Mouse (Mus musculus) midbrain, embryonic 16.5 days (tissue): ENCODE data around the gene Smok3c. TPM values are rescaled to one million over a fixed set of nuclear protein-coding genes. Genes with fewer than 3 reads are reported as not detected.

Experiments
- polyA plus RNA-seq: library from polyadenylated mRNA; unstranded; fragments of >200 nt; fragmentation: Nextera tagmentation; extraction: Ambion mirVana; gene quantifications from 2 replicates; pipeline ENCODE4 v1.2.1, GENCODE M21; 2015

The Smok3c gene
- polyA plus RNA-seq, 1 experiment from 2014 or later = not detected

Other genes with a start within 250 kb of the Smok3c start
- 0.37 and 0.48 TPM in 2 replicates for gene Pilra, start 216.9 kb upstream of the Smok3c start, polyA plus RNA-seq
- 0.39 TPM in 1 of 2 replicates, not detected in the other for gene Pilrb1, start 195.1 kb upstream of the Smok3c start, polyA plus RNA-seq
- not detected in 2 replicates for gene Pilrb2, start 181.4 kb upstream of the Smok3c start, polyA plus RNA-seq
- gene Cyp3a13, start 131.6 kb upstream of the Smok3c start, polyA plus RNA-seq = not detected in 2 replicates
- gene Gjc3, start 90.1 kb upstream of the Smok3c start, polyA plus RNA-seq = 0.31 and 0.44 TPM in 2 replicates
- gene Azgp1, start 71.7 kb upstream of the Smok3c start, polyA plus RNA-seq = not detected in 2 replicates
- gene Smok3a, start 31.9 kb upstream of the Smok3c start, polyA plus RNA-seq = not detected in 2 replicates
- gene Smok3b, start 31.8 kb upstream of the Smok3c start, polyA plus RNA-seq = not detected in 2 replicates
- gene Zkscan1, start 31.9 kb downstream of the Smok3c start, polyA plus RNA-seq = 22.7 and 25.4 TPM in 2 replicates
- gene Zscan21, start 63.7 kb downstream of the Smok3c start, polyA plus RNA-seq = 85.4 and 96.0 TPM in 2 replicates
- 23.9 and 26.3 TPM in 2 replicates for gene Zfp113, start 102.5 kb downstream of the Smok3c start, polyA plus RNA-seq
- gene Cops6, start 107.9 kb downstream of the Smok3c start, polyA plus RNA-seq = 288 and 309 TPM in 2 replicates
- 24.9 and 27.2 TPM in 2 replicates for gene Ap4m1, start 118.8 kb downstream of the Smok3c start, polyA plus RNA-seq
- gene Mcm7, start 119.2 kb downstream of the Smok3c start, polyA plus RNA-seq = 72.3 and 81.6 TPM in 2 replicates
- 74.4 and 75.8 TPM in 2 replicates for gene Taf6, start 134.3 kb downstream of the Smok3c start, polyA plus RNA-seq
- 29.0 and 33.7 TPM in 2 replicates for gene Cnpy4, start 134.3 kb downstream of the Smok3c start, polyA plus RNA-seq
- gene Mblac1, start 141.1 kb downstream of the Smok3c start, polyA plus RNA-seq = 14.5 and 15.5 TPM in 2 replicates
- gene Nxpe5, start 172.7 kb downstream of the Smok3c start, polyA plus RNA-seq = not detected in 2 replicates
- gene Lamtor4, start 202.3 kb downstream of the Smok3c start, polyA plus RNA-seq = 95.4 and 101 TPM in 2 replicates
- 14.7 and 15.6 TPM in 2 replicates for gene BC037034, start 210.8 kb downstream of the Smok3c start, polyA plus RNA-seq
- 1.8 and 2.3 TPM in 2 replicates for gene Gal3st4, start 219.6 kb downstream of the Smok3c start, polyA plus RNA-seq
- gene Gm43720, start 226.8 kb downstream of the Smok3c start, polyA plus RNA-seq = 0.09 and 0.27 TPM in 2 replicates
- 179 and 220 TPM in 2 replicates for gene Gpc2, start 226.8 kb downstream of the Smok3c start, polyA plus RNA-seq
- 11.7 and 13.1 TPM in 2 replicates for gene Stag3, start 227.0 kb downstream of the Smok3c start, polyA plus RNA-seq